Mouse (Mus musculus) stomach, postnatal 0 days (tissue): ENCODE measurements around the gene Sept8. TPM values are rescaled to one million over a fixed set of nuclear protein-coding genes. Genes with fewer than 3 reads are reported as not detected.

Experiments used
- ATAC-seq: fragments of 200-750 bp; cut with Nextera tagmentation; 2 replicates; pipeline ENCODE4 v1.8.0; 2017; ENCODE audit not compliant: low FRiP score, low TSS enrichment
- DNase-seq: peaks from one replicate; pipeline ENCODE4 v3.0.0-alpha.2; 2016; ENCODE audit warnings: low spot score
- H3K27ac ChIP-seq: fragments of 300-500 bp; sonication (generic); replicated peaks from 2 replicates; pipeline ENCODE4 v1.5.1; 2014; ENCODE audit warnings: mild to moderate bottlenecking, control low read depth
- H3K27me3 ChIP-seq: fragments of 300-500 bp; sonication (generic); 2 replicates; pipeline ENCODE4 v1.6.1; 2014; ENCODE audit warnings: low read length; ENCODE audit not compliant: control insufficient read depth, insufficient read depth
- H3K36me3 ChIP-seq: fragments of 300-500 bp; sonication (generic); 2 replicates; pipeline ENCODE4 v1.6.1; 2014; ENCODE audit warnings: low read length, mixed read lengths; ENCODE audit not compliant: control insufficient read depth, insufficient read depth
- H3K4me1 ChIP-seq: fragments of 300-500 bp; sonication (generic); replicated peaks from 2 replicates; pipeline ENCODE4 v1.6.1; 2014; ENCODE audit warnings: antibody characterized with exemption; ENCODE audit not compliant: control insufficient read depth, insufficient read depth
- H3K4me2 ChIP-seq: fragments of 300-500 bp; sonication (generic); replicated peaks from 2 replicates; pipeline ENCODE4 v1.6.1; 2014; ENCODE audit warnings: low read depth, mild to moderate bottlenecking, control low read depth, moderate library complexity
- H3K4me3 ChIP-seq: fragments of 300-500 bp; sonication (generic); 2 replicates; pipeline ENCODE4 v1.5.1; 2014; ENCODE audit warnings: low read depth, low read length, control low read depth
- H3K9ac ChIP-seq: fragments of 300-500 bp; sonication (generic); 2 replicates; pipeline ENCODE4 v1.6.1; 2014; ENCODE audit warnings: mild to moderate bottlenecking, low read length, control low read depth, mixed read lengths
- H3K9me3 ChIP-seq: fragments of 300-500 bp; sonication (generic); 2 replicates; pipeline ENCODE4 v1.6.1; 2016; ENCODE audit warnings: low read length; ENCODE audit not compliant: control insufficient read depth
- CTCF ChIP-seq: IDR thresholded peaks from 2 replicates; pipeline ENCODE4 v1.5.1; 2016; ENCODE audit warnings: antibody characterized with exemption, low read depth, mild to moderate bottlenecking, moderate library complexity
- EP300 ChIP-seq: optimal IDR thresholded peaks from 2 replicates; pipeline ENCODE3; 2016; ENCODE audit warnings: antibody characterized with exemption
- WGBS: fragments of 180-500 bp; shearing (Covaris S2); extraction: QIAGEN DNeasy Blood & Tissue Kit; methylation state at CpG from one replicate; pipeline ENCODE4 v1.1.7; 2014; 5-methylcytosine and 5-hydroxymethylcytosine counted together
- polyA plus RNA-seq: library from polyadenylated mRNA; unstranded; fragments of >200 nt; fragmentation: Nextera tagmentation; extraction: Ambion mirVana; gene quantifications from 2 replicates; pipeline ENCODE4 v1.2.1, GENCODE M21; 2015

Gene Sept8
- polyA plus RNA-seq, 1 experiment from 2014 or later, result 21.5 TPM

DNA sequence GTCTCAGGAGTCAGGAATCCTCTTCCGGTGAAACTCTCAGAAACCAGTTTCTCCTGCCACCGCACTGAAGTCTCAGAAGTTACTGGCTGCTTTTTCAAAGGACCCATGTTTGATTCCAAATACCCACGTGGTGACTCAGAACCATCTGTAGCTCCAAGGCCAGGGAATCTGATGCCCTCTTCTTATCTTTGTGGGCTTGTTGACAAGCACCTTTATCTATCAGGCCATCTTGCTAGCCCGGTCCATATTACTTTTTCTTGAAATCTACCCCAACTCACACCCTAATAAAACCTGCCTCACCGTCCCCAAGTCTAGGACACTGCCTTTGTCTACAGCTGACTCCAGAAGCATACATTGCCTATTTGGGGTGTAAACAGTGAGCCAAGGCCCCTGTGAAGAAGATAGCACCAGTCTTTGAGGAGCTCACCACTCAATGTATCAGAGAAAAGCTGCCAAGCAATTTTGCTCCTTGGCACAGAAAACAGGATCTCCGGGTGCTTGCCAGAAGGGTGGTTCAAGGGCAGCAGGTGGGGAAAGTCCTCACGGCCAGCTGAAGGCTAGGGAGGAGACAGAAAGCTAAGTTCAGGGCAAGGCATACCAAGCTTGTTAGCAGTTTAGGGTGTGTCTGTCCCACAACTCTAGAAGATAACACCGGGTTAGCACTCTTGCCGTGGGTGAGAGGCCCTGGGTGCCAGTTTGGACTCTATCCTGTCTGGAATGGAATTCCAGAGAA is 35.7 kb upstream of the Sept8 start:
- Histone ChIP-seq H3K27ac (peak overlapping the region; percentile 35; the same call in 1 of the 2 replicates), H3K4me3 (no peak overlapping the region), H3K4me2 (no peak overlapping the region), H3K27me3 (peaks cover 14% of the 10 kb centered on the region), H3K9me3 (no peaks in the 10 kb centered on the region), H3K4me1 (0 out of 2 replicates have a peak, but pooled peaks cover 2% of the 10 kb centered on the region), H3K9ac (no peak overlapping the region), H3K36me3 (no peaks in the 10 kb centered on the region)
- ATAC-seq, result peak; percentile 70
- 43% methylated on average over 9 of the region's 9 CpGs for WGBS
- DNase-seq, result peak; percentile 73
- no peak for TF ChIP-seq CTCF
- TF ChIP-seq EP300, result no peak

- Histone ChIP-seq H3K4me1 (0 out of 2 replicates have a peak, but pooled peaks cover 2% of the 10 kb centered on the region), H3K27ac (no peak overlapping the region), H3K4me3 (no peak overlapping the region), H3K27me3 (no peaks in the 10 kb centered on the region), H3K9me3 (no peaks in the 10 kb centered on the region), H3K4me2 (no peak overlapping the region), H3K36me3 (no peaks in the 10 kb centered on the region), H3K9ac (no peak overlapping the region)
- TF ChIP-seq EP300 (no peak), CTCF (peak; percentile 65)
- no peak for DNase-seq
- 50% methylated on average over 3 of the region's 3 CpGs for WGBS
- ATAC-seq, result no peak
Observed at GRCm38 (mm10) chr11:53485719-53486118, 33.3 kb upstream of the Sept8 start.

DNA sequence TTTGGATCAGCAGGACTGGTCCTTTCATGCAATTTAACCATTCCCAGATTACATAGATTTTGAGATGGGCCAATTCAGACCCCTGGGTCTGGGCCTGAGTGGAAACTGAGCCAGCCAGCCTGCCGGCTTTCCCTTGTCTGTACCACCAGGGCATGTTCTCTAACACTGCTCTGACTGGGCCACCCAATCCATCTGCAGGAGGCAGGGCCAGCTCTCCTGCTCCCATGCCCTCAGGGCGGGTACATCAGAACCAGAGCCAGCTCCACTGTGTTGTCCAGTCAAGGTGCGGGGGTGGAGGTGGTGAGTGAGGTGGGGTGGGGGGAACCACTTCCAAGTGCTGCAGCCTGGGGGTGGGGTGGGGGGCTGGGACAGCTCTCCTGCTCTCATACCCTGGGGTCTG is 32.7 kb upstream of the Sept8 start:
- ATAC-seq, result no peak
- 0 out of 2 replicates have a peak, but pooled peaks cover 2% of the 10 kb centered on the region for H3K4me1 ChIP-seq
- no peak for TF ChIP-seq EP300
- no peak for TF ChIP-seq CTCF
- H3K27me3 ChIP-seq, result no peaks in the 10 kb centered on the region
- no peaks in the 10 kb centered on the region for H3K9me3 ChIP-seq
- no peak overlapping the region for H3K4me3 ChIP-seq
- no peaks in the 10 kb centered on the region for H3K36me3 ChIP-seq
- no peak overlapping the region for H3K27ac ChIP-seq
- H3K9ac ChIP-seq, result no peak overlapping the region
- WGBS, result 83% methylated on average over 3 of the region's 3 CpGs
- no peak overlapping the region for H3K4me2 ChIP-seq
- DNase-seq, result no peak

GRCm38 (mm10) chr11:53486822-53487594 is 32.0 kb upstream of the Sept8 start:
- Histone ChIP-seq H3K4me2 (peak overlapping the region; percentile 25), H3K9me3 (no peaks in the 10 kb centered on the region), H3K4me1 (0 out of 2 replicates have a peak, but pooled peaks cover 4% of the 10 kb centered on the region), H3K27me3 (no peaks in the 10 kb centered on the region), H3K36me3 (no peaks in the 10 kb centered on the region), H3K27ac (no peak overlapping the region), H3K9ac (no peak overlapping the region), H3K4me3 (peak overlapping the region; percentile 4; the same call in 1 of the 2 replicates)
- TF ChIP-seq EP300, result no peak
- TF ChIP-seq CTCF, result no peak
- DNase-seq, result peak; percentile 88
- 14% methylated on average over 27 of the region's 27 CpGs for WGBS
- peak; percentile 87 for ATAC-seq

DNA sequence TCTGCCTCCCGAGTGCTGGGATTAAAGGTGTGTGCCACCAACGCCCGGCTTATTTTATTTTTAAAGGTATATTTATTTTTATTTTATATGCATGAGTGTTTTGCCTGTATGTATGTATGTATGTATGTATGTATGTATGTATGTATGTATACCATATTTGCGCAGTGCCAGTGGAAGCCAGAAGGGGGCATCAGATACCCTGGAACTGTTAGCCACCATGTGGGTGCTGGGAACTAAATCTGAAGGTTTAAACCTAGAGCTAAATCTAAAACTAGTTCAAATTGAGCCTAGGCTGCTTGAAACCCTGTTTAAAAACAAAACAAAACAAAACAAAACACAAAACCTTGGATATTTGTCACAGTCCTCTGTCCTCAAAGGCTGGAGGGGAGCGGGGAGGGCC is 30.1 kb upstream of the Sept8 start:
- H3K4me2 ChIP-seq, result no peak overlapping the region
- ATAC-seq (no peak), DNase-seq (no peak)
- H3K36me3 ChIP-seq, result no peaks in the 10 kb centered on the region
- H3K4me1 ChIP-seq, result 0 out of 2 replicates have a peak, but pooled peaks cover 4% of the 10 kb centered on the region
- no peak overlapping the region for H3K4me3 ChIP-seq
- H3K27me3 ChIP-seq, result no peaks in the 10 kb centered on the region
- H3K27ac ChIP-seq, result no peak overlapping the region
- no peak overlapping the region for H3K9ac ChIP-seq
- no peaks in the 10 kb centered on the region for H3K9me3 ChIP-seq
- no peak for TF ChIP-seq EP300
- TF ChIP-seq CTCF, result peak; percentile 33; the same call in 1 of the 2 replicates
- over 99% methylated on average over 5 of the region's 5 CpGs for WGBS

- no peak overlapping the region for H3K4me2 ChIP-seq
- no peak for ATAC-seq
- H3K36me3 ChIP-seq, result no peaks in the 10 kb centered on the region
- H3K27ac ChIP-seq, result no peak overlapping the region
- H3K9ac ChIP-seq, result no peak overlapping the region
- H3K4me1 ChIP-seq, result 0 out of 2 replicates have a peak, but pooled peaks cover 4% of the 10 kb centered on the region
- H3K27me3 ChIP-seq, result no peaks in the 10 kb centered on the region
- no peak for TF ChIP-seq CTCF
- TF ChIP-seq EP300, result no peak
- H3K9me3 ChIP-seq, result no peaks in the 10 kb centered on the region
- H3K4me3 ChIP-seq, result no peak overlapping the region
- no peak for DNase-seq
- WGBS, result 74% methylated on average over 9 of the region's 9 CpGs
Observed at GRCm38 (mm10) chr11:53489421-53489820, 29.6 kb upstream of the Sept8 start.
